Mouse (Mus musculus) hindbrain, embryonic 15.5 days (tissue): Measurements from ENCODE around the gene Sec1. TPM values are rescaled to one million over a fixed set of nuclear protein-coding genes. Genes with fewer than 3 reads are reported as not detected.
A peak's percentile ranks its signal among the peaks of the same experiment; 100 is the strongest.

Experiments used
- ATAC-seq: fragments of 200-750 bp; cut with Nextera tagmentation; 2 replicates; pipeline ENCODE4 v1.8.0; 2017; ENCODE audit warnings: low read depth, moderate number of reproducible peaks, moderate TSS enrichment; ENCODE audit not compliant: low FRiP score
- H3K27ac ChIP-seq: fragments of 300-500 bp; sonication (generic); replicated peaks from 2 replicates; pipeline ENCODE4 v1.5.1; 2015; ENCODE audit warnings: mild to moderate bottlenecking, inconsistent platforms
- H3K27me3 ChIP-seq: fragments of 300-500 bp; sonication (generic); 2 replicates; pipeline ENCODE4 v1.6.1; 2015; ENCODE audit warnings: control low read depth, inconsistent platforms
- H3K36me3 ChIP-seq: fragments of 300-500 bp; sonication (generic); 2 replicates; pipeline ENCODE4 v1.6.1; 2015; ENCODE audit warnings: control low read depth, inconsistent platforms
- H3K4me1 ChIP-seq: fragments of 300-500 bp; sonication (generic); replicated peaks from 2 replicates; pipeline ENCODE4 v1.6.1; 2015; ENCODE audit warnings: control low read depth, inconsistent platforms
- H3K4me2 ChIP-seq: fragments of 300-500 bp; sonication (generic); 2 replicates; pipeline ENCODE4 v1.6.1; 2015; ENCODE audit warnings: moderate library complexity, mild to moderate bottlenecking, inconsistent platforms
- H3K4me3 ChIP-seq: fragments of 300-500 bp; sonication (generic); 2 replicates; pipeline ENCODE4 v1.5.1; 2015; ENCODE audit warnings: mild to moderate bottlenecking, inconsistent platforms
- H3K9ac ChIP-seq: fragments of 300-500 bp; sonication (generic); 2 replicates; pipeline ENCODE4 v1.6.1; 2015; ENCODE audit warnings: inconsistent platforms
- H3K9me3 ChIP-seq: fragments of 300-500 bp; sonication (generic); 2 replicates; pipeline ENCODE4 v1.6.1; 2016; ENCODE audit warnings: control low read depth, inconsistent platforms
- WGBS: fragments of 180-500 bp; shearing (Covaris S2); methylation state at CpG from one replicate; pipeline ENCODE4 v1.1.7; 2015; 5-methylcytosine and 5-hydroxymethylcytosine counted together
- polyA plus RNA-seq: library from polyadenylated mRNA; unstranded; fragments of >200 nt; fragmentation: Nextera tagmentation; extraction: Ambion mirVana; gene quantifications from 2 replicates; pipeline ENCODE4 v1.2.1, GENCODE M21; 2015

The Sec1 gene
- polyA plus RNA-seq, 1 experiment from 2014 or later, result 0.35 TPM

GRCm38 (mm10) chr7:45628364-45629294, 65.6 kb downstream of the Sec1 start:
- peak overlapping the region; percentile 61 for H3K4me3 ChIP-seq
- H3K27me3 ChIP-seq, result 0 out of 2 replicates have a peak, but pooled peaks cover 7% of the 10 kb centered on the region
- ATAC-seq, result peak; percentile 90
- no peaks in the 10 kb centered on the region for H3K36me3 ChIP-seq
- peaks cover 28% of the 10 kb centered on the region for H3K4me1 ChIP-seq
- H3K9me3 ChIP-seq, result no peaks in the 10 kb centered on the region
- H3K9ac ChIP-seq, result peak overlapping the region; percentile 88
- WGBS, result under 1% methylated on average over 92 of the region's 105 CpGs
- H3K4me2 ChIP-seq, result peak overlapping the region; percentile 99
- H3K27ac ChIP-seq, result peak overlapping the region; percentile 89

Other genes starting within 250 kb of the Sec1 start
- 5,657 and 5,762 TPM in 2 replicates for gene Ftl1, start 234.5 kb downstream of the Sec1 start, polyA plus RNA-seq
- 245 and 250 TPM in 2 replicates for gene Bax, start 227.5 kb downstream of the Sec1 start, polyA plus RNA-seq
- gene Tulp2, start 212.5 kb downstream of the Sec1 start, polyA plus RNA-seq, result 0.13 and 0.30 TPM in 2 replicates
- not detected in 2 replicates for gene Gm45808, start 207.6 kb downstream of the Sec1 start, polyA plus RNA-seq
- 4.5 and 4.6 TPM in 2 replicates for gene Dhdh, start 205.6 kb downstream of the Sec1 start, polyA plus RNA-seq
- 137 TPM in 2 replicates for gene Nucb1, start 184.0 kb downstream of the Sec1 start, polyA plus RNA-seq
- gene Ppp1r15a, start 168.1 kb downstream of the Sec1 start, polyA plus RNA-seq, result 13.8 and 14.4 TPM in 2 replicates
- 2.5 and 3.3 TPM in 2 replicates for gene Plekha4, start 168.1 kb downstream of the Sec1 start, polyA plus RNA-seq
- 0.18 and 0.26 TPM in 2 replicates for gene Hsd17b14, start 139.5 kb downstream of the Sec1 start, polyA plus RNA-seq
- 22.2 and 22.7 TPM in 2 replicates for gene Bcat2, start 124.2 kb downstream of the Sec1 start, polyA plus RNA-seq
- not detected in 2 replicates for gene Fgf21, start 78.9 kb downstream of the Sec1 start, polyA plus RNA-seq
- gene Fut1, start 77.1 kb downstream of the Sec1 start, polyA plus RNA-seq, result not detected in 2 replicates
- gene Izumo1, start 72.6 kb downstream of the Sec1 start, polyA plus RNA-seq, result 0.08 and 0.09 TPM in 2 replicates
- 20.2 and 24.3 TPM in 2 replicates for gene Rasip1, start 66.9 kb downstream of the Sec1 start, polyA plus RNA-seq
- 4.0 and 5.2 TPM in 2 replicates for gene Mamstr, start 54.4 kb downstream of the Sec1 start, polyA plus RNA-seq
- gene Fut2, start 28.0 kb downstream of the Sec1 start, polyA plus RNA-seq, result 0.05 and 0.32 TPM in 2 replicates
- gene Ntn5, start 10.4 kb downstream of the Sec1 start, polyA plus RNA-seq, result 1.4 and 1.6 TPM in 2 replicates
- 58.6 and 67.3 TPM in 2 replicates for gene Car11, start 5.4 kb upstream of the Sec1 start, polyA plus RNA-seq
- 2.9 and 4.1 TPM in 2 replicates for gene Dbp, start 10.7 kb upstream of the Sec1 start, polyA plus RNA-seq
- gene Rpl18, start 21.1 kb upstream of the Sec1 start, polyA plus RNA-seq, result 528 and 575 TPM in 2 replicates
- gene Sphk2, start 23.6 kb upstream of the Sec1 start, polyA plus RNA-seq, result 24.4 and 26.9 TPM in 2 replicates
- gene Fam83e, start 26.8 kb upstream of the Sec1 start, polyA plus RNA-seq, result 0.38 and 0.57 TPM in 2 replicates
- not detected in 2 replicates for gene Spaca4, start 31.4 kb upstream of the Sec1 start, polyA plus RNA-seq
- 20.1 and 24.8 TPM in 2 replicates for gene Lmtk3, start 89.3 kb upstream of the Sec1 start, polyA plus RNA-seq
- gene Sult2b1, start 90.3 kb upstream of the Sec1 start, polyA plus RNA-seq, result 6.3 TPM in 2 replicates
- gene Cyth2, start 120.2 kb upstream of the Sec1 start, polyA plus RNA-seq, result 271 and 286 TPM in 2 replicates
- 1.1 and 1.6 TPM in 2 replicates for gene Kcnj14, start 130.4 kb upstream of the Sec1 start, polyA plus RNA-seq
- 41.8 and 43.1 TPM in 2 replicates for gene Grwd1, start 136.5 kb upstream of the Sec1 start, polyA plus RNA-seq
- 56.4 and 61.0 TPM in 2 replicates for gene Kdelr1, start 178.4 kb upstream of the Sec1 start, polyA plus RNA-seq
- gene Grin2d, start 184.0 kb upstream of the Sec1 start, polyA plus RNA-seq, result 3.4 and 4.3 TPM in 2 replicates
- gene Syngr4, start 202.3 kb upstream of the Sec1 start, polyA plus RNA-seq, result 0.34 TPM in 1 of 2 replicates, not detected in the other
- 6.7 and 8.5 TPM in 2 replicates for gene Tmem143, start 202.5 kb upstream of the Sec1 start, polyA plus RNA-seq
- gene Emp3, start 227.0 kb upstream of the Sec1 start, polyA plus RNA-seq, result 34.1 and 43.6 TPM in 2 replicates
- gene Ccdc114, start 229.7 kb upstream of the Sec1 start, polyA plus RNA-seq, result 6.6 and 8.5 TPM in 2 replicates